Mouse (Mus musculus) stomach, embryonic 16.5 days (tissue): ENCODE measurements around the gene Erbb2. TPM values are rescaled to one million over a fixed set of nuclear protein-coding genes. Genes with fewer than 3 reads are reported as not detected.

Experiments used
- ATAC-seq: fragments of 200-750 bp; cut with Nextera tagmentation; 2 replicates; pipeline ENCODE4 v1.8.0; 2017; ENCODE audit warnings: moderate number of reproducible peaks, moderate TSS enrichment; ENCODE audit not compliant: insufficient read depth, low FRiP score
- H3K27ac ChIP-seq: fragments of 300-500 bp; sonication (generic); 2 replicates; pipeline ENCODE4 v1.5.1; 2014; ENCODE audit warnings: low read length
- H3K27me3 ChIP-seq: fragments of 300-500 bp; sonication (generic); 2 replicates; pipeline ENCODE4 v1.6.1; 2014; ENCODE audit warnings: low read length, control low read depth, mixed read lengths; ENCODE audit not compliant: control insufficient read depth, insufficient read depth
- H3K36me3 ChIP-seq: fragments of 300-500 bp; sonication (generic); 2 replicates; pipeline ENCODE4 v1.6.1; 2014; ENCODE audit warnings: low read length; ENCODE audit not compliant: control insufficient read depth, insufficient read depth
- H3K4me1 ChIP-seq: fragments of 300-500 bp; sonication (generic); 2 replicates; pipeline ENCODE4 v1.6.1; 2014; ENCODE audit warnings: low read length, control low read depth, mixed read lengths; ENCODE audit not compliant: control insufficient read depth, insufficient read depth
- H3K4me2 ChIP-seq: fragments of 300-500 bp; sonication (generic); 2 replicates; pipeline ENCODE4 v1.6.1; 2014; ENCODE audit warnings: low read depth, low read length, mixed read lengths
- H3K4me3 ChIP-seq: fragments of 300-500 bp; sonication (generic); replicated peaks from 2 replicates; pipeline ENCODE4 v1.5.1; 2014; ENCODE audit warnings: mild to moderate bottlenecking, low read length
- H3K9ac ChIP-seq: fragments of 300-500 bp; sonication (generic); 2 replicates; pipeline ENCODE4 v1.6.1; 2014; ENCODE audit warnings: low read length
- H3K9me3 ChIP-seq: fragments of 300-500 bp; sonication (generic); replicated peaks from 2 replicates; pipeline ENCODE4 v1.6.1; 2016; ENCODE audit warnings: low read length, control low read depth; ENCODE audit not compliant: control insufficient read depth
- WGBS: fragments of 180-500 bp; shearing (Covaris S2); extraction: QIAGEN DNeasy Blood & Tissue Kit; methylation state at CpG from one replicate; pipeline ENCODE4 v1.1.7; 2014; 5-methylcytosine and 5-hydroxymethylcytosine counted together
- polyA plus RNA-seq: library from polyadenylated mRNA; unstranded; fragments of >200 nt; fragmentation: Nextera tagmentation; extraction: Ambion mirVana; gene quantifications from 2 replicates; pipeline ENCODE4 v1.2.1, GENCODE M21; 2015

The Erbb2 gene
- polyA plus RNA-seq, 1 experiment from 2014 or later = 52.1 TPM

DNA sequence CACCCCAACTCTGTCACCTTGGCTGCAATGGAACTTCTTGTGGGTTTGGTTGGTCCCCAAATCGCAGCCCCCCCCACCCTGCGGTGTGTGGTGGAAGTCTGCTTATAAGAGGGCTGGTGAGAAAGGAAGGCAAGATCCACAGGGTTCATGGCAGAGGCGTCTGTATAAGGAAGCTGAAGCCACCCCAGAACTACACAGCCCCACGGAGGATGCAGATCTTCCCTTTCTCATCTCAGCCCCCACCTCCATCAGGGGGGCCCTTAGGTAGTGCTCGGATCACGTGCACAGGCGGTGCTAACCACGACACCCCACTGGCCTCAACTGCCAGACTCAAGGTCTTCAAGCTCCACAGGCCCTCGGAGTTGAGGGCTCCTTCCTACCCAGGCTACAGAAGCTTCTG, 51.6 kb downstream of the Erbb2 start:
- H3K9me3 ChIP-seq = no peaks in the 10 kb centered on the region
- H3K27me3 ChIP-seq = peaks cover 6% of the 10 kb centered on the region
- no peak overlapping the region for H3K4me2 ChIP-seq
- no peaks in the 10 kb centered on the region for H3K4me1 ChIP-seq
- ATAC-seq = no peak
- no peak overlapping the region for H3K4me3 ChIP-seq
- H3K27ac ChIP-seq = no peak overlapping the region
- H3K9ac ChIP-seq = no peak overlapping the region
- 74% methylated on average over 9 of the region's 9 CpGs for WGBS
- H3K36me3 ChIP-seq = no peaks in the 10 kb centered on the region

DNA sequence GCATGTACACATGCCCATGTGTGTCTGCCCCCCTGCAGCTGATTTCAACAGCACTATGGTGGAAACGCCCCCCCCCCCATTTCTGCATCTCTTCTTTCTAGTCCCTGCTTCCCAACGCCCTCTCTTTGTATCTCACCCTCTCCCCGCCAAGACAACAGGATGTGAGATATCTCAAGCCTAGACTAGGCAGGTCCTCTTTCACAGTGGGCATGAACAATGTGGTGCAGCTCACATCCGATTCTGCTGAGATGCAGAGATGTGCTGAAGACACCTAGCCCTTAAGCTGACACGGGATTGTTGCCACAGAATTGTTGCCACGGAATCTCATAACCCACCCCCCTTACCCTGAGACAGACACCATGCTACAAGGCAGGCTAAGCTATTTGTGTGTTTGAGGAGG, 52.2 kb downstream of the Erbb2 start:
- peaks cover 3% of the 10 kb centered on the region; the same call in 1 of the 2 replicates for H3K27me3 ChIP-seq
- 72% methylated on average over 6 of the region's 6 CpGs for WGBS
- H3K4me1 ChIP-seq = no peaks in the 10 kb centered on the region
- ATAC-seq = no peak
- no peak overlapping the region for H3K4me2 ChIP-seq
- H3K9me3 ChIP-seq = no peaks in the 10 kb centered on the region
- no peak overlapping the region for H3K9ac ChIP-seq
- no peak overlapping the region for H3K4me3 ChIP-seq
- no peaks in the 10 kb centered on the region for H3K36me3 ChIP-seq
- H3K27ac ChIP-seq = no peak overlapping the region

- no peak overlapping the region for H3K27ac ChIP-seq
- H3K4me3 ChIP-seq = no peak overlapping the region
- H3K36me3 ChIP-seq = no peaks in the 10 kb centered on the region
- H3K27me3 ChIP-seq = no peaks in the 10 kb centered on the region
- H3K9me3 ChIP-seq = no peaks in the 10 kb centered on the region
- no peak for ATAC-seq
- H3K4me2 ChIP-seq = no peak overlapping the region
- no peak overlapping the region for H3K9ac ChIP-seq
- H3K4me1 ChIP-seq = no peaks in the 10 kb centered on the region; the same call in 1 of the 2 replicates
- 60% methylated on average over 22 of the region's 22 CpGs for WGBS
Measured at GRCm38 (mm10) chr11:98469761-98470714, 57.8 kb downstream of the Erbb2 start.

- Histone ChIP-seq H3K27ac (no peak overlapping the region), H3K27me3 (no peaks in the 10 kb centered on the region), H3K4me1 (no peaks in the 10 kb centered on the region; the same call in 1 of the 2 replicates), H3K9me3 (no peaks in the 10 kb centered on the region), H3K36me3 (no peaks in the 10 kb centered on the region), H3K9ac (no peak overlapping the region), H3K4me3 (no peak overlapping the region), H3K4me2 (no peak overlapping the region)
- no peak for ATAC-seq
- WGBS = 75% methylated on average over 6 of the region's 6 CpGs
Measured at GRCm38 (mm10) chr11:98470795-98471194, 58.5 kb downstream of the Erbb2 start.

DNA sequence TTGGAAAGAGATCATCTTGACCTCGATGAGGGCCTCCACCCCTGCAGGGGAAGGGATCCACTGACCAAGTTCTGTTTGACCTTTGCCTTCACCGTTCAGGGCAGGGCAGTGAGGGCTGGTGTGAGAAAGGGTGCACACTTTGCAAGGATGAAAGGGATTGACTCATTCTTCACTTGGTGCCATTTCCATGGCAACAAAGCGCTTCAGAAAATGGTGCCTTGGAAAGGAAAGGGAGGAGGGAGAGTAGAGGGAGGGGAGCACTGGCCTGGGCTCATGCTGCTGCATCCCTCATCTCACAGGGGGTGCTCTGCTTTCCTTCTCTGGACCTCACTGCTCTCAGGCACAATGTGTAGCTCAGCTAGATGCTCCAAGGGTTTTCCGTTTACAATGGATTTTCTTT, 60.4 kb downstream of the Erbb2 start:
- H3K27me3 ChIP-seq = no peaks in the 10 kb centered on the region
- no peak overlapping the region for H3K4me3 ChIP-seq
- no peak for ATAC-seq
- no peak overlapping the region for H3K9ac ChIP-seq
- no peaks in the 10 kb centered on the region for H3K9me3 ChIP-seq
- WGBS = 51% methylated on average over 4 of the region's 4 CpGs
- H3K4me2 ChIP-seq = no peak overlapping the region
- no peaks in the 10 kb centered on the region for H3K36me3 ChIP-seq
- no peaks in the 10 kb centered on the region; the same call in 1 of the 2 replicates for H3K4me1 ChIP-seq
- H3K27ac ChIP-seq = no peak overlapping the region

GRCm38 (mm10) chr11:98473916-98474479, 61.7 kb downstream of the Erbb2 start:
- H3K27ac ChIP-seq = peak overlapping the region; percentile 27; the same call in 1 of the 2 replicates
- no peak overlapping the region for H3K9ac ChIP-seq
- H3K36me3 ChIP-seq = no peaks in the 10 kb centered on the region
- no peak overlapping the region for H3K4me2 ChIP-seq
- no peaks in the 10 kb centered on the region for H3K27me3 ChIP-seq
- H3K4me1 ChIP-seq = no peaks in the 10 kb centered on the region; the same call in 1 of the 2 replicates
- no peak overlapping the region for H3K4me3 ChIP-seq
- H3K9me3 ChIP-seq = no peaks in the 10 kb centered on the region
- whole genome bisulfite sequencing = 47% methylated on average over 8 of the region's 8 CpGs
- no peak for ATAC-seq

DNA sequence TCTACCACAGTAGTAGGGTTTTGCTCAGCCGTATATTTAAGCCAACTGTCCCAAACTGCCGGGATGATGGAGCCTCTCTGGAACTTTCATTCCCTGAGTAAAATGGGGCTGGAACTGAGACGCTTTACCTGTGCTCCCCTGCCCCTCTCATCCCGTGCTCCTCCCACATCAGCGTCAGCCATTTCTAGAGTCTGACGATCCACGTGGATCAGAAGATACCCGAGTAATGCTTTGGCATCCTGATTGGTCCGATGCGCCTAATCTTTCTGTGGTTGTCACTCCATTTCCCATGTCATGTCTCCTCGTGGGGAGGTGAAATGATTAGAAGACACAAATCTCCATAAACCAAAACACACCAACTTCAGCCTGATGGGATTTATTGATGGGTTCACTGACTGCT, 62.7 kb downstream of the Erbb2 start:
- no peak for ATAC-seq

DNA sequence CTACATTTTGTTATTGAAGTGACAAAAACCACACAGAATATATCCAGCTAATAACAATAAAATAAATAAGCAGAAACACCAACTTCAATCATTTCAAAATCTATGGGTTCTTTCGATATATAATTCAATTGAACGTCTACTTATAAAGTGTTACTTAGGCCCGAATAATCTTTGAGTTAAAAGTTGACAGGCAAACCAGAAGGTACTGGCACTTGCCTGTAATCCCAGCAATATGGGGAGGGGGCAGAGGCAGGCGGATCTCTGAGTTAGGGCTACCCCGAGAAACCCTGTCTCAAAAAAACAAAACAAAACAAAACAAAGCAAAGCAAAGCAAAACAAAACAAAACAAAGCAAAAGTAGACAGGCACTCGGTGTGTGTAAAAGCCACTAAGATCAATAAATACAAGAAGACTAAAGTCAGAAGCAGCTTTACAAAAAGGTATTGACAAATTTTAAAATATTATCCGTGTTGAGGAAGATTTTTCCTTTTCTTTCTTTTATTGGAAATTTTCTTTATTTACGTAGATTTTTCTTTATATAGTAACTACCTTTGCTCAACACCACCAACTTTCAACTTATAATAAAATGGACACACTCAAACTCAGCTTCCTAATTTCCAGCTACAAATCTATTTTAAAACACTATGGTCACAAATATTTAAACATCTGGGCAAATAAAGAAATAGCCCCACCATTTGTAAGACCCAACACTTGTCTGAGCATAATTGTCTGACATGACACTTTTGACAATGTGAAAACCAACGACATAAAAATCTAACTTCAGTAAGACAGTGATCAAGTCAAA, 63.6 kb downstream of the Erbb2 start:
- H3K4me1 ChIP-seq = no peaks in the 10 kb centered on the region; the same call in 1 of the 2 replicates
- H3K4me2 ChIP-seq = no peak overlapping the region
- H3K9ac ChIP-seq = no peak overlapping the region
- no peak for ATAC-seq
- H3K27ac ChIP-seq = no peak overlapping the region
- H3K36me3 ChIP-seq = no peaks in the 10 kb centered on the region
- 82% methylated on average over 9 of the region's 9 CpGs for WGBS
- no peaks in the 10 kb centered on the region for H3K9me3 ChIP-seq
- no peak overlapping the region for H3K4me3 ChIP-seq
- H3K27me3 ChIP-seq = no peaks in the 10 kb centered on the region

More for the DNA sequence above, 62.7 kb downstream of the Erbb2 start:
- Histone ChIP-seq H3K27ac (no peak overlapping the region), H3K9me3 (no peaks in the 10 kb centered on the region), H3K4me2 (no peak overlapping the region), H3K9ac (no peak overlapping the region), H3K36me3 (no peaks in the 10 kb centered on the region), H3K27me3 (no peaks in the 10 kb centered on the region), H3K4me1 (no peaks in the 10 kb centered on the region; the same call in 1 of the 2 replicates), H3K4me3 (no peak overlapping the region)
- 87% methylated on average over 11 of the region's 11 CpGs for WGBS
